Mouse (Mus musculus): ENCODE results near the gene Tatdn3.

DNA sequence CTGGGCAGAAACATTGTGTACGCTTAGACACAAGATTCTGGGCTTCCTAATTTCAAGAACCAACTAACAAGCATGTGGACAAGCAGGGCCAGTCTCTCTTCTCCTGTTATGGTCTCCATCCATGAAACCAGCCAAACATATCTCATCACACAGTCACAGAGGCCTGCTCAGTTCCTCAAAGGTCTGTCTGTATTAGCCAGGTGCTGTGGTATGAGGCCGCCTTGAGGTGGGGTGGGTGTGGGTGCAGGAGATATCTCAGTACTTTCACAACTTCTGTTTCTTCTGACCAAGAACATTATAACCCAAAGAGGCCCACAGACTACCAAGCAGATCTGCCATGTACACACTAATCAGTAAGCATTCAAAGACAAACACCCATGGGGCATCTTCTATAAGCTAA lies 17.5 kb downstream of the Tatdn3 start:
- TF ChIP-seq CTCF (conservative IDR thresholded peaks at IDR 0.05 in 1 of 2, IDR thresholded peaks at IDR 0.05 in 1 of 2; ENCODE audit: low read depth in 2 of 2, low read length in 2 of 2) (0 out of 4 replicates have a peak, but pooled peaks of 1 of the 2 experiments have one; percentile 6), HCFC1 (IDR thresholded peaks at IDR 0.05; ENCODE audit: low read depth, low read length) (no peak), POLR2A (IDR thresholded peaks at IDR 0.05; ENCODE audit: low read depth, low read length) (no peak), TCF12 (IDR thresholded peaks at IDR 0.05; ENCODE audit: low read depth, low read length) (no peak), USF2 (conservative IDR thresholded peaks at IDR 0.05; ENCODE audit: low read depth, low read length) (no peak), TBP (conservative IDR thresholded peaks at IDR 0.05; ENCODE audit: low read depth, low read length) (no peak), MAX (IDR thresholded peaks at IDR 0.05; ENCODE audit: low read length) (no peak), USF1 (IDR thresholded peaks at IDR 0.05; ENCODE audit: low read depth, low read length) (no peak), SIN3A (IDR thresholded peaks at IDR 0.05; ENCODE audit: low read length) (no peak), CHD2 (IDR thresholded peaks at IDR 0.05; ENCODE audit: low read length) (no peak), BHLHE40 (IDR thresholded peaks at IDR 0.05; ENCODE audit: low read depth, low read length) (no peak), ZMIZ1 (IDR thresholded peaks at IDR 0.05; ENCODE audit: low read depth, low read length) (no peak), E2F4 (IDR thresholded peaks at IDR 0.05; ENCODE audit: insufficient replicate concordance, low read depth, low read length) (no peak), MYC (IDR thresholded peaks at IDR 0.05; ENCODE audit: low read depth, low read length) (no peak)
